Mouse (Mus musculus) liver, adult 2 months (tissue): Measurements from ENCODE around the gene Pianp.

Experiments
- CTCF ChIP-seq: fragments of 200-500 bp; IDR thresholded peaks from 2 replicates; pipeline ENCODE4 v1.5.1; 2011; ENCODE audit warnings: low read depth, low read length, control low read depth
- POLR2A ChIP-seq: fragments of 200-500 bp; IDR thresholded peaks from 2 replicates; pipeline ENCODE4 v1.6.1; 2011; ENCODE audit warnings: low read length, control low read depth; ENCODE audit not compliant: insufficient read depth; ENCODE audit errors: extremely low read depth

- no peak for TF ChIP-seq CTCF
- TF ChIP-seq POLR2A = no peak
Measured at GRCm38 (mm10) chr6:124953991-124954715, 42.3 kb upstream of the Pianp start.
